Mouse (Mus musculus): ENCODE results near the gene Pde6b. TPM values are rescaled to one million over a fixed set of nuclear protein-coding genes. Genes with fewer than 3 reads are reported as not detected.

Pde6b gene
- polyA plus RNA-seq, 1 experiment = 0.02 TPM

GRCm38 (mm10) chr5:108469617-108470016, 81.4 kb downstream of the Pde6b start:
- Histone ChIP-seq H3K4me3 (no peak overlapping the region), H3K27me3 (ENCODE audit: control insufficient read depth, insufficient read depth, insufficient read length) (no peaks in the 10 kb centered on the region), H3K4me2 (ENCODE audit: low read depth) (no peak overlapping the region), H3ac (ENCODE audit: control insufficient read depth, insufficient read length) (no peak overlapping the region), H3K79me2 (ENCODE audit: control insufficient read depth, insufficient read depth) (peaks cover 69% of the 10 kb centered on the region), H3K36me3 (ENCODE audit: control insufficient read depth, insufficient read depth) (peaks cover 25% of the 10 kb centered on the region)
- no peak for TF ChIP-seq TCF3 (IDR thresholded peaks at IDR 0.05; ENCODE audit: insufficient read length, low read depth)
- TF ChIP-seq REST (IDR thresholded peaks at IDR 0.05; ENCODE audit: insufficient read depth, insufficient read length) = no peak
- TF ChIP-seq POLR2A (IDR thresholded peaks at IDR 0.05; ENCODE audit: insufficient read length, low read depth) = no peak
- TF ChIP-seq E2F4 (IDR thresholded peaks at IDR 0.05; ENCODE audit: insufficient read depth) = no peak
- no peak for TF ChIP-seq TCF12 (IDR thresholded peaks at IDR 0.05; ENCODE audit: insufficient read depth, poor library complexity, severe bottlenecking)
- TF ChIP-seq MYOD1 (IDR thresholded peaks at IDR 0.05; ENCODE audit: control insufficient read depth in 1 of 3, insufficient read length in 2 of 3, low read depth in 2 of 3) = peak in 2 of 3 experiments; percentile 71 to 74
- peak in 2 of 3 experiments; percentile 34 to 65 for TF ChIP-seq MYOG (IDR thresholded peaks at IDR 0.05; ENCODE audit: control insufficient read depth in 1 of 3, insufficient read depth in 1 of 3, insufficient read length in 2 of 3, low read depth in 2 of 3)
- no peak for TF ChIP-seq MAX (IDR thresholded peaks at IDR 0.05; ENCODE audit: low read depth)
- TF ChIP-seq POLR2AphosphoS2 (IDR thresholded peaks at IDR 0.05; ENCODE audit: insufficient read length, low read depth) = no peak

GRCm38 (mm10) chr5:108473737-108474136, 85.5 kb downstream of the Pde6b start:
- Histone ChIP-seq H3K27me3 (ENCODE audit: control insufficient read depth, insufficient read depth, insufficient read length) (no peaks in the 10 kb centered on the region), H3K36me3 (ENCODE audit: control insufficient read depth, insufficient read depth) (peaks cover 56% of the 10 kb centered on the region), H3ac (ENCODE audit: control insufficient read depth, insufficient read length) (no peak overlapping the region), H3K79me2 (ENCODE audit: control insufficient read depth, insufficient read depth) (peaks cover 28% of the 10 kb centered on the region), H3K4me3 (no peak overlapping the region), H3K4me2 (ENCODE audit: low read depth) (no peak overlapping the region)
- TF ChIP-seq REST (IDR thresholded peaks at IDR 0.05; ENCODE audit: insufficient read depth, insufficient read length) (no peak), E2F4 (IDR thresholded peaks at IDR 0.05; ENCODE audit: insufficient read depth) (no peak), POLR2A (IDR thresholded peaks at IDR 0.05; ENCODE audit: insufficient read length, low read depth) (no peak), TCF12 (IDR thresholded peaks at IDR 0.05; ENCODE audit: insufficient read depth, poor library complexity, severe bottlenecking) (no peak), CEBPB (IDR thresholded peaks at IDR 0.05; ENCODE audit: insufficient read depth, poor library complexity, severe bottlenecking) (no peak), SRF (IDR thresholded peaks at IDR 0.05; ENCODE audit: control insufficient read depth, insufficient read length, low read depth) (no peak), MAX (IDR thresholded peaks at IDR 0.05; ENCODE audit: low read depth) (no peak), POLR2AphosphoS2 (IDR thresholded peaks at IDR 0.05; ENCODE audit: insufficient read length, low read depth) (no peak), TCF3 (IDR thresholded peaks at IDR 0.05; ENCODE audit: insufficient read length, low read depth) (no peak), MYOG (IDR thresholded peaks at IDR 0.05; ENCODE audit: control insufficient read depth in 1 of 3, insufficient read depth in 1 of 3, insufficient read length in 2 of 3, low read depth in 2 of 3) (no peak), MYOD1 (IDR thresholded peaks at IDR 0.05; ENCODE audit: control insufficient read depth in 1 of 3, insufficient read length in 2 of 3, low read depth in 2 of 3) (no peak), USF1 (IDR thresholded peaks at IDR 0.05; ENCODE audit: low read depth) (no peak)

- no peak for TF ChIP-seq POLR2AphosphoS2 (IDR thresholded peaks at IDR 0.05; ENCODE audit: insufficient read length, low read depth)
- TF ChIP-seq CEBPB (IDR thresholded peaks at IDR 0.05; ENCODE audit: insufficient read depth, poor library complexity, severe bottlenecking) = no peak
- TF ChIP-seq USF1 (IDR thresholded peaks at IDR 0.05; ENCODE audit: low read depth) = no peak
- no peak for TF ChIP-seq MYOD1 (IDR thresholded peaks at IDR 0.05; ENCODE audit: control insufficient read depth in 1 of 3, insufficient read length in 2 of 3, low read depth in 2 of 3)
- TF ChIP-seq TCF3 (IDR thresholded peaks at IDR 0.05; ENCODE audit: insufficient read length, low read depth) = no peak
- TF ChIP-seq TCF12 (IDR thresholded peaks at IDR 0.05; ENCODE audit: insufficient read depth, poor library complexity, severe bottlenecking) = no peak
- no peak for TF ChIP-seq SRF (IDR thresholded peaks at IDR 0.05; ENCODE audit: control insufficient read depth, insufficient read length, low read depth)
- no peak for TF ChIP-seq MAX (IDR thresholded peaks at IDR 0.05; ENCODE audit: low read depth)
- TF ChIP-seq REST (IDR thresholded peaks at IDR 0.05; ENCODE audit: insufficient read depth, insufficient read length) = no peak
- TF ChIP-seq POLR2A (IDR thresholded peaks at IDR 0.05; ENCODE audit: insufficient read length, low read depth) = no peak
- Histone ChIP-seq H3K4me2 (ENCODE audit: low read depth) (no peak overlapping the region), H3K79me2 (ENCODE audit: control insufficient read depth, insufficient read depth) (peaks cover 27% of the 10 kb centered on the region), H3K27me3 (ENCODE audit: control insufficient read depth, insufficient read depth, insufficient read length) (no peaks in the 10 kb centered on the region), H3K36me3 (ENCODE audit: control insufficient read depth, insufficient read depth) (peaks cover 56% of the 10 kb centered on the region), H3K4me3 (no peak overlapping the region), H3ac (ENCODE audit: control insufficient read depth, insufficient read length) (no peak overlapping the region)
Observed at GRCm38 (mm10) chr5:108475977-108476376, 87.8 kb downstream of the Pde6b start.

Other genes starting within 250 kb of the Pde6b start
- gene Dr1, start 119.5 kb upstream of the Pde6b start, polyA plus RNA-seq (2012; fragmentation: generic; extraction: Trizol) = 15.1 TPM
- 1.8 TPM for gene Pigg, start 75.8 kb upstream of the Pde6b start, polyA plus RNA-seq (2012; fragmentation: generic; extraction: Trizol)
- gene Gm42517, start 20.5 kb upstream of the Pde6b start, polyA plus RNA-seq (2012; fragmentation: generic; extraction: Trizol) = 1.1 TPM
- gene Atp5k, start 46.1 kb downstream of the Pde6b start, polyA plus RNA-seq (2012; fragmentation: generic; extraction: Trizol) = 1,348 TPM
- 17.1 TPM for gene Mfsd7a, start 60.5 kb downstream of the Pde6b start, polyA plus RNA-seq (2012; fragmentation: generic; extraction: Trizol)
- gene Pcgf3, start 72.8 kb downstream of the Pde6b start, polyA plus RNA-seq (2012; fragmentation: generic; extraction: Trizol) = 19.7 TPM
- not detected for gene Cplx1, start 161.6 kb downstream of the Pde6b start, polyA plus RNA-seq (2012; fragmentation: generic; extraction: Trizol)
- gene Gak, start 241.4 kb downstream of the Pde6b start, polyA plus RNA-seq (2012; fragmentation: generic; extraction: Trizol) = 46.1 TPM
- gene Tmem175, start 241.4 kb downstream of the Pde6b start, polyA plus RNA-seq (2012; fragmentation: generic; extraction: Trizol) = 15.1 TPM